ENCODE assay signal across 33 mouse cellular contexts in the genomic region with DNA sequence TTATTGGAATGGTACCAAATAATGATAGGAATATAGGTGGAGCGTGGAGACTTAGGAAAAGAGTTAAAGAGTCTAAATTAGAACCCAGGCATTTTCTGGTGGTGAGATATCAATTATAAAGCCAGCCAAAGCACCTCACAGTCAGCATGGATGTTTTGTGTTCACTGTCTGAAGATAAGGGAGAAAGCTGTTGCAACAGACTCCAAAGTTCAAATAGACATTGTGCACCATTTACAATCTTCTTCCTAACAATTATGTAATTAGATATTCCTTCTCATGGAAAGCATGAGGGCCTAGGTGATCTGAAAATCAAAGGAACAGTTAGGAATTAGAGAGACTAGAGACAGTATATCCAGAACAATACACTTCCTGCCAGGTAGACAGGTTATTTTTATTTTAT.
"Had no signal": no experiment of that assay in that cellular context is flagged by ENCODE, and none has a peak within 500 bp of the region (broad histone marks: within the 10 kb centered on the region; RNA-seq: fewer than 3 reads in every experiment).

No protein-coding gene starts in this region.

- H3K9me3 ChIP-seq: heart, embryonic 10.5 days; heart, embryonic 12.5 days; heart, embryonic 13.5 days; heart, embryonic 15.5 days; hindbrain, embryonic 10.5 days; hindbrain, embryonic 12.5 days; hindbrain, embryonic 13.5 days; hindbrain, embryonic 15.5 days; kidney, embryonic 15.5 days had no signal

- H3K27me3 ChIP-seq: heart, embryonic 12.5 days; heart, embryonic 13.5 days; heart, embryonic 15.5 days; hindbrain, embryonic 12.5 days; hindbrain, embryonic 13.5 days; hindbrain, embryonic 15.5 days; kidney, embryonic 15.5 days had no signal

- DNase-seq: heart, postnatal 10 days; heart, postnatal 14 days; heart, postnatal 36 days; heart, postnatal 4 days; kidney, adult 11 months; kidney, adult 18-20 months; kidney, adult 2 months; kidney, adult 8-10 months; kidney, adult 9 months; kidney, postnatal 10 days; kidney, postnatal 14 days; kidney, postnatal 25 days; kidney, postnatal 36 days; kidney, postnatal 4 days; layer of hippocampus, adult 9-11 months; layer of hippocampus, postnatal 36 days had no signal

- H3K9ac ChIP-seq: heart, embryonic 12.5 days; heart, embryonic 13.5 days; heart, embryonic 15.5 days; hindbrain, embryonic 12.5 days; hindbrain, embryonic 13.5 days; hindbrain, embryonic 14.5 days; hindbrain, embryonic 15.5 days; kidney, embryonic 15.5 days had no signal

- H3K4me2 ChIP-seq: heart, embryonic 11.5 days; heart, embryonic 12.5 days; heart, embryonic 13.5 days; heart, embryonic 15.5 days; hindbrain, embryonic 12.5 days; hindbrain, embryonic 13.5 days; hindbrain, embryonic 14.5 days; hindbrain, embryonic 15.5 days; kidney, embryonic 15.5 days had no signal

- H3K4me1 ChIP-seq: heart, embryonic 10.5 days; heart, embryonic 12.5 days; heart, embryonic 13.5 days; heart, embryonic 15.5 days; hindbrain, embryonic 10.5 days; hindbrain, embryonic 12.5 days; hindbrain, embryonic 13.5 days; hindbrain, embryonic 15.5 days; kidney, embryonic 15.5 days had no signal

- H3K36me3 ChIP-seq: heart, embryonic 10.5 days; heart, embryonic 12.5 days; heart, embryonic 13.5 days; heart, embryonic 15.5 days; hindbrain, embryonic 10.5 days; hindbrain, embryonic 12.5 days; hindbrain, embryonic 13.5 days; hindbrain, embryonic 15.5 days; kidney, embryonic 15.5 days had no signal

- ATAC-seq: hindbrain, embryonic 16.5 days; hindbrain, postnatal 0 days; inflammation-experienced regulatory T-cells, adult 6 months had no signal

- H3K4me3 ChIP-seq: heart, embryonic 10.5 days; heart, embryonic 12.5 days; heart, embryonic 13.5 days; heart, embryonic 15.5 days; hindbrain, embryonic 10.5 days; hindbrain, embryonic 12.5 days; hindbrain, embryonic 13.5 days; hindbrain, embryonic 15.5 days; kidney, embryonic 15.5 days; layer of hippocampus, adult 2 months; left cerebral cortex, adult 2 months had no signal

- H3K27ac ChIP-seq: heart, embryonic 10.5 days; heart, embryonic 13.5 days; heart, embryonic 15.5 days; hindbrain, embryonic 10.5 days; hindbrain, embryonic 12.5 days; hindbrain, embryonic 13.5 days; hindbrain, embryonic 14.5 days; hindbrain, embryonic 15.5 days; hindbrain, postnatal 0 days; kidney, embryonic 15.5 days; kidney, postnatal 0 days; layer of hippocampus, adult 2 months; left cerebral cortex, adult 2 months had no signal
